Mouse (Mus musculus): ENCODE data around the gene Cdx2. TPM values are rescaled to one million over a fixed set of nuclear protein-coding genes. Genes with fewer than 3 reads are reported as not detected.

Cdx2 gene
- not detected in 2 replicates for polyA plus RNA-seq (2015; fragmentation: Nextera tagmentation; extraction: Ambion mirVana)

DNA sequence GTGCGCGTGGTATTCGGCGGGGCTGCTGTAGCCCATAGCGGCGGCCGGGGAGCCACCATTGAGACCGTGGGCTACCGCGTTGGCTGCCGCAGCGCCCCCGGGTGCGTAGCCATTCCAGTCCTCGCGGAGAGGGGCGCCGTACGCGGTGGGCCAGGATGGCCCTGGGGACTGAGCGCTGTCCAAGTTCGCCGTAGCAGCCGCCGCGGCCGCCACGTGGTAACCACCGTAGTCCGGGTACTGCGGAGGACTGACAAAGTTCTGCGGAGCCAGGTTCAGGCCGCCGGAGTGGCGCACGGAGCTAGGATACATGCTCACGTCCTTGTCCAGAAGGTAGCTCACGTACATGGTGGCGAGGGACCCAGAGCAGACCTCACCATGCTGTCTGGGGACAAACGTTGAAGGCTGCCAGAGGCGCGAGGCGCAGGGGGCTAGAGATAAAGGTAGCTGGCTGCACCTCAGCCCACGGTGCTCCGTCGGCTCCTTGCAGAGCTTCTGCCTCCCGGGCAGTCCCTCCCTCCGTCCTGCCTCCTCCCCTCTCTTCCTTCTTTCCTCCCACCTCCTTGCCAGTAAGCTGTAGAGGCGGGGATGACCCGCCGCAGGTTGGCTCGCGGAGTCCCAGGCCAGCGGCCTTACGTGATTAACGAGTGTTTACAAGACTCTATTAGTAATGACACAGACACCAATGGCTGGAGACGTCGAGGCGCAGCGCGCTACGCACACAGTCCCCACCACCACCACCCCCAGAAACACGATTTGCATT lies at the start of gene Cdx2:
Gene Cdx2 (minus strand): TSS at position 633 of the 760 bp plus-strand sequence.
- Histone ChIP-seq H3K4me1 (ENCODE audit: insufficient read depth) (0 out of 2 replicates have a peak, but pooled peaks cover 2% of the 10 kb centered on the region), H3K27me3 (ENCODE audit: insufficient read depth, low read length) (peaks cover 97% of the 10 kb centered on the region), H3K4me3 (ENCODE audit: low read depth, low read length) (peak within 1 kb of the TSS; percentile 17; the same call in 1 of the 2 replicates), H3K9ac (replicated peaks) (no peak within 1 kb of the TSS), H3K4me2 (ENCODE audit: low read depth, low read length) (no peak within 1 kb of the TSS), H3K27ac (ENCODE audit: low read depth) (no peak within 1 kb of the TSS), H3K36me3 (replicated peaks; ENCODE audit: insufficient read depth, low read length) (no peaks in the 10 kb centered on the region), H3K9me3 (ENCODE audit: low read length) (no peaks in the 10 kb centered on the region)
- WGBS (ENCODE audit: insufficient replicate concordance), result 2% methylated on average over 60 of the region's 63 CpGs
- DNase-seq, result no peak
- ATAC-seq, result peak; percentile 25; the same call in 1 of the 2 replicates
- no peak for TF ChIP-seq CTCF (IDR thresholded peaks at IDR 0.05; ENCODE audit: low read depth)
- no peak for TF ChIP-seq EP300 (IDR thresholded peaks at IDR 0.05; ENCODE audit: low read depth)

- ATAC-seq, result no peak
- WGBS (ENCODE audit: insufficient replicate concordance), result 81% methylated on average over 13 of the region's 13 CpGs
- no peaks in the 10 kb centered on the region for H3K9me3 ChIP-seq (ENCODE audit: low read length)
- no peak overlapping the region for H3K27ac ChIP-seq (ENCODE audit: low read depth)
- no peak overlapping the region for H3K4me3 ChIP-seq (ENCODE audit: low read depth, low read length)
- no peak for DNase-seq
- no peaks in the 10 kb centered on the region for H3K4me1 ChIP-seq (ENCODE audit: insufficient read depth)
- H3K4me2 ChIP-seq (ENCODE audit: low read depth, low read length), result no peak overlapping the region
- no peaks in the 10 kb centered on the region for H3K36me3 ChIP-seq (replicated peaks; ENCODE audit: insufficient read depth, low read length)
- H3K27me3 ChIP-seq (ENCODE audit: insufficient read depth, low read length), result no peaks in the 10 kb centered on the region
- no peak overlapping the region for H3K9ac ChIP-seq (replicated peaks)
- no peak for TF ChIP-seq EP300 (IDR thresholded peaks at IDR 0.05; ENCODE audit: low read depth)
- TF ChIP-seq CTCF (IDR thresholded peaks at IDR 0.05; ENCODE audit: low read depth), result no peak
Observed at GRCm38 (mm10) chr5:147356260-147357055, 49.4 kb upstream of the Cdx2 start.

DNA sequence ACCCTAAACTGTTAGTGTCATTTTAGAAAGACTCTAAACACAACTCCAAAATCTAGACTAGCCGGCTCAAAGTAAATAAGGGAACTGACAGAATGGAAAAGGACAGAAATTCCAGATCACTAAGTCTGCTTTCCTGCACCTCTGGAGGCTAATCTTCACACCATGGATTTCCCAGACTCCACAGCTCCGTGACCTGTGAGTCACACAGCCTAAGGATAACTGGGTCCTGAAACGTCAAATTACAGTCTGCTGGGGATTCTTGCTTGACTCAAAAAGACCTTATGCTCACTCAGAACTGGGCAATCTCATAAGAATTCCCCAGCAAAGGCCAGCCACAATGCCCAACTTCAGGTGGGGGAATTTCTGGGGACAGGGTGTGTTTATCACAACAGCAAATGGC lies 48.7 kb upstream of the Cdx2 start:
- WGBS (ENCODE audit: insufficient replicate concordance), result 56% methylated on average over 3 of the region's 3 CpGs
- no peak overlapping the region for H3K9ac ChIP-seq (replicated peaks)

DNA sequence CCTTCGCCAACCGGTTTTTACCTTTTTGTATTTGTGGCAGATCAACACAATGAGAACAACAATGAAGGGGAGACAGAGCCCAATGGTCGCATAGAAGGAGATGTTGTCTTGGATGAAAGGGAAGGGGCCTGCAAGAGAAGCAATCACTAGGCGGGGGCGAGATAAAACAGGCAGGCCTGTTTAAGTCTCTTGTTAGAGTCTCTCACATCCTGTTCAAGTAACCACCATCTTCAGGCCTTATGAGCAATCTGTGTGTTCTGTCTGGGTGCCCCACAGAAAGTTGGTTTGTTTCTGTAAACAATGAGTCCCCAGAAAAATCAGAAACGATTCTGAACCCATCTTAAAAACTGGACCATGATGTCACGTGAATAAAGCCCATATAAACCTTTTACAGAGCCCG lies 47.9 kb upstream of the Cdx2 start:
- WGBS (ENCODE audit: insufficient replicate concordance), result 66% methylated on average over 8 of the region's 8 CpGs
- H3K4me3 ChIP-seq (ENCODE audit: low read depth, low read length), result no peak overlapping the region
- DNase-seq (no peak), ATAC-seq (no peak)
- H3K27me3 ChIP-seq (ENCODE audit: insufficient read depth, low read length), result no peaks in the 10 kb centered on the region
- no peak overlapping the region for H3K4me2 ChIP-seq (ENCODE audit: low read depth, low read length)
- TF ChIP-seq EP300 (IDR thresholded peaks at IDR 0.05; ENCODE audit: low read depth) (no peak), CTCF (IDR thresholded peaks at IDR 0.05; ENCODE audit: low read depth) (no peak)
- no peaks in the 10 kb centered on the region for H3K36me3 ChIP-seq (replicated peaks; ENCODE audit: insufficient read depth, low read length)
- H3K9ac ChIP-seq (replicated peaks), result no peak overlapping the region
- H3K27ac ChIP-seq (ENCODE audit: low read depth), result no peak overlapping the region
- H3K9me3 ChIP-seq (ENCODE audit: low read length), result no peaks in the 10 kb centered on the region
- no peaks in the 10 kb centered on the region for H3K4me1 ChIP-seq (ENCODE audit: insufficient read depth)

More for the DNA sequence above, 48.7 kb upstream of the Cdx2 start:
- Histone ChIP-seq H3K4me2 (ENCODE audit: low read depth, low read length) (no peak overlapping the region), H3K27me3 (ENCODE audit: insufficient read depth, low read length) (no peaks in the 10 kb centered on the region), H3K27ac (ENCODE audit: low read depth) (no peak overlapping the region), H3K4me3 (ENCODE audit: low read depth, low read length) (no peak overlapping the region), H3K4me1 (ENCODE audit: insufficient read depth) (no peaks in the 10 kb centered on the region), H3K9me3 (ENCODE audit: low read length) (no peaks in the 10 kb centered on the region), H3K36me3 (replicated peaks; ENCODE audit: insufficient read depth, low read length) (no peaks in the 10 kb centered on the region)
- no peak for TF ChIP-seq CTCF (IDR thresholded peaks at IDR 0.05; ENCODE audit: low read depth)
- no peak for TF ChIP-seq EP300 (IDR thresholded peaks at IDR 0.05; ENCODE audit: low read depth)
- ATAC-seq, result no peak
- no peak for DNase-seq

GRCm38 (mm10) chr5:147354161-147354780 lies 47.2 kb upstream of the Cdx2 start:
- H3K4me3 ChIP-seq (ENCODE audit: low read depth, low read length), result no peak overlapping the region
- no peak for ATAC-seq
- H3K36me3 ChIP-seq (replicated peaks; ENCODE audit: insufficient read depth, low read length), result no peaks in the 10 kb centered on the region
- no peaks in the 10 kb centered on the region for H3K4me1 ChIP-seq (ENCODE audit: insufficient read depth)
- H3K9ac ChIP-seq (replicated peaks), result no peak overlapping the region
- no peaks in the 10 kb centered on the region for H3K27me3 ChIP-seq (ENCODE audit: insufficient read depth, low read length)
- no peak for DNase-seq
- H3K4me2 ChIP-seq (ENCODE audit: low read depth, low read length), result no peak overlapping the region
- TF ChIP-seq CTCF (IDR thresholded peaks at IDR 0.05; ENCODE audit: low read depth) (no peak), EP300 (IDR thresholded peaks at IDR 0.05; ENCODE audit: low read depth) (no peak)
- H3K27ac ChIP-seq (ENCODE audit: low read depth), result no peak overlapping the region
- WGBS (ENCODE audit: insufficient replicate concordance), result 49% methylated on average over 17 of the region's 17 CpGs
- no peaks in the 10 kb centered on the region for H3K9me3 ChIP-seq (ENCODE audit: low read length)

DNA sequence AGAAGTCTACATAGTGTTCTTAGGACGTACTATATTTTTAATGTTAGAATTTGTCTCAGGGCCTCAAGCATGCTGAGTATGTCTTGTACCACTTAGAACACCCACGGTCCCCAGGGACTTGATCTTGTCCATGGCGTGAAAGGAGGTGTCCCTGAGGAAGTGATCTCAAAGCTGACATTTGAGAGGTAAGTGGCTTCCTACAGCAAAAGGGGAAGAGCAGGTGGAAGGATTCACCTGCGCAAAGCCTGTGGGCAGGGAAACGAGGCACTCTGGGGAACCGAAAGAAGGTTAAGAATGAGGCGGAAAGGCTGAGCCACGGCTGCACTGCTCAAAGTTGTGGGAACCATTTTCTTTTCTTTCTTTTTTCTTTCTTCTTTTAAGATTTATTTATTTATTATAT lies 44.9 kb upstream of the Cdx2 start:
- no peak overlapping the region for H3K27ac ChIP-seq (ENCODE audit: low read depth)
- 66% methylated on average over 8 of the region's 8 CpGs for WGBS (ENCODE audit: insufficient replicate concordance)
- TF ChIP-seq CTCF (IDR thresholded peaks at IDR 0.05; ENCODE audit: low read depth) (no peak), EP300 (IDR thresholded peaks at IDR 0.05; ENCODE audit: low read depth) (no peak)
- ATAC-seq, result no peak
- no peaks in the 10 kb centered on the region for H3K9me3 ChIP-seq (ENCODE audit: low read length)
- H3K9ac ChIP-seq (replicated peaks), result no peak overlapping the region
- no peak overlapping the region for H3K4me3 ChIP-seq (ENCODE audit: low read depth, low read length)
- H3K27me3 ChIP-seq (ENCODE audit: insufficient read depth, low read length), result no peaks in the 10 kb centered on the region
- no peak overlapping the region for H3K4me2 ChIP-seq (ENCODE audit: low read depth, low read length)
- H3K4me1 ChIP-seq (ENCODE audit: insufficient read depth), result no peaks in the 10 kb centered on the region
- no peaks in the 10 kb centered on the region for H3K36me3 ChIP-seq (replicated peaks; ENCODE audit: insufficient read depth, low read length)
- DNase-seq, result no peak
